Mouse (Mus musculus): ENCODE measurements around the gene Hmg20a.
A peak's percentile ranks its signal among the peaks of the same experiment; 100 is the strongest.

Gene Hmg20a

GRCm38 (mm10) chr9:56497181-56497864 lies 78.9 kb downstream of the Hmg20a start:
- no peak for DNase-seq (ENCODE audit: low spot score in 2 of 2)

- no peak for DNase-seq (ENCODE audit: low spot score in 2 of 2)
These were observed 81.1 kb downstream of the Hmg20a start for GRCm38 (mm10) chr9:56499324-56500067.

GRCm38 (mm10) chr9:56500893-56501590 lies 82.6 kb downstream of the Hmg20a start:
- DNase-seq (ENCODE audit: low spot score in 2 of 2): no peak

- DNase-seq (ENCODE audit: low spot score in 2 of 2): no peak
These were observed 83.5 kb downstream of the Hmg20a start for GRCm38 (mm10) chr9:56501721-56502542.

GRCm38 (mm10) chr9:56502543-56502971 lies 84.1 kb downstream of the Hmg20a start:
- no peak for DNase-seq (ENCODE audit: low spot score in 2 of 2)

- no peak for DNase-seq (ENCODE audit: low spot score in 2 of 2)
These were observed 85.5 kb downstream of the Hmg20a start for GRCm38 (mm10) chr9:56503621-56504500.

- no peak for DNase-seq (ENCODE audit: low spot score in 2 of 2)
These were observed 86.1 kb downstream of the Hmg20a start for GRCm38 (mm10) chr9:56504511-56504910.

GRCm38 (mm10) chr9:56505083-56505792 lies 86.8 kb downstream of the Hmg20a start:
- no peak for DNase-seq (ENCODE audit: low spot score in 2 of 2)

GRCm38 (mm10) chr9:56505793-56506755 lies 87.7 kb downstream of the Hmg20a start:
- DNase-seq (ENCODE audit: low spot score in 2 of 2): peak; percentile 85 to 88

- no peak for DNase-seq (ENCODE audit: low spot score in 2 of 2)
These were observed 88.7 kb downstream of the Hmg20a start for GRCm38 (mm10) chr9:56506931-56507681.

GRCm38 (mm10) chr9:56507682-56508061 lies 89.3 kb downstream of the Hmg20a start:
- no peak for DNase-seq (ENCODE audit: low spot score in 2 of 2)

GRCm38 (mm10) chr9:56508835-56509451 lies 90.5 kb downstream of the Hmg20a start:
- no peak for DNase-seq (ENCODE audit: low spot score in 2 of 2)

- DNase-seq (ENCODE audit: low spot score in 2 of 2): no peak
These were observed 91.9 kb downstream of the Hmg20a start for GRCm38 (mm10) chr9:56510281-56510680.

GRCm38 (mm10) chr9:56512486-56512885 lies 94.1 kb downstream of the Hmg20a start:
- no peak for DNase-seq (ENCODE audit: low spot score in 2 of 2)

GRCm38 (mm10) chr9:56515110-56515509 lies 96.7 kb downstream of the Hmg20a start:
- no peak for DNase-seq (ENCODE audit: low spot score in 2 of 2)

- DNase-seq (ENCODE audit: low spot score in 2 of 2): no peak
These were observed 97.8 kb downstream of the Hmg20a start for GRCm38 (mm10) chr9:56516219-56516618.

GRCm38 (mm10) chr9:56516692-56517263 lies 98.4 kb downstream of the Hmg20a start:
- DNase-seq (ENCODE audit: low spot score in 2 of 2): no peak

Data from right cerebral cortex, postnatal 36 days (tissue).